Mouse (Mus musculus) myocyte (in vitro differentiated cells): ENCODE measurements around the gene Hoxa2.

Experiments used
- E2F4 ChIP-seq: IDR thresholded peaks from one replicate; pipeline ENCODE4 v1.6.1; 2011; ENCODE audit warnings: mild to moderate bottlenecking, control low read depth, moderate library complexity; ENCODE audit not compliant: insufficient read depth
- TCF12 ChIP-seq: IDR thresholded peaks from one replicate; pipeline ENCODE4 v1.6.1; 2011; ENCODE audit warnings: mild to moderate bottlenecking, control low read depth; ENCODE audit not compliant: poor library complexity, insufficient read depth, severe bottlenecking

DNA sequence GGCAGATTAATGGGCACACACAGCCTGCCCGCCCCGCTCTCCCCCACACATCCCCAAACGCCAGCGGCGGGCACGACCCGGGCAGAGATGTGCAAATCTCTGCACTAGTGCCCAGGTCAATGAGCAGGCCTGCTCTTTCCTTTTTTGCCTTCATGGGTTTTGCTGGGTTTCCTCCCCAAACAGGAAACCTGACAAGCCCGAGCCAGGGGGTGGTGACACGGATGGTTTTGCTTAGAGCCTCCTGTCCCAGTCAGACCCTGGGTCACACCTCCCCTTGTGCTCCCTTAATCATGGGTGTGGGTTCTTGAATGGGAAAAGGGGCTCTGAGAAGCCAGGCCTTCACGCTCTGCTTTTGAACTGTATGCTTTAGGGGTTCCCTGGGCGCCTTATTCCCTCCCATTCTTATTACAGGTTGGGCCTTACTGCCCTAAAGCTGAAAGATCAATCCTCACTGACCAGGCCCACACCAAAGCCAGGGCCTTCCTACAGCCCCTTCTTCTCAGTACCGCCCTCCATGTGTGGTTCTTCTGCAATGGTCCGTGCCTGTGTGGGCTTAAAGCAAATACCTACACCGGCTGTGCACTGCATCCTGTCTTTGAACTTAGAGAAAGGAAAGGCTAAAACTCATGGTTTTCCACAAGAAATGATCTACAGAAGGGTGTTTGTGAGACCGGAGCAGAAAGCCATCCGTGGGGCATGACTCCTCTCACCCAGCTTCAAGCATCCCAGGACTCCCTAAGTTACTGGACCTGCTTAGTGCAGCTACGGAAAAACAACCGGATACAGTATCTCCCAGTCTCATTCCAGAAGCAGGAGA is 44.4 kb upstream of the Hoxa2 start:
- TF ChIP-seq TCF12 (no peak), E2F4 (no peak)
